Mouse (Mus musculus): Measurements from ENCODE around the gene Ccne1. TPM values are rescaled to one million over a fixed set of nuclear protein-coding genes. Genes with fewer than 3 reads are reported as not detected.

Ccne1 gene
- 17.6 and 23.0 TPM in 2 replicates for polyA plus RNA-seq (2012; rRNA removed)

DNA sequence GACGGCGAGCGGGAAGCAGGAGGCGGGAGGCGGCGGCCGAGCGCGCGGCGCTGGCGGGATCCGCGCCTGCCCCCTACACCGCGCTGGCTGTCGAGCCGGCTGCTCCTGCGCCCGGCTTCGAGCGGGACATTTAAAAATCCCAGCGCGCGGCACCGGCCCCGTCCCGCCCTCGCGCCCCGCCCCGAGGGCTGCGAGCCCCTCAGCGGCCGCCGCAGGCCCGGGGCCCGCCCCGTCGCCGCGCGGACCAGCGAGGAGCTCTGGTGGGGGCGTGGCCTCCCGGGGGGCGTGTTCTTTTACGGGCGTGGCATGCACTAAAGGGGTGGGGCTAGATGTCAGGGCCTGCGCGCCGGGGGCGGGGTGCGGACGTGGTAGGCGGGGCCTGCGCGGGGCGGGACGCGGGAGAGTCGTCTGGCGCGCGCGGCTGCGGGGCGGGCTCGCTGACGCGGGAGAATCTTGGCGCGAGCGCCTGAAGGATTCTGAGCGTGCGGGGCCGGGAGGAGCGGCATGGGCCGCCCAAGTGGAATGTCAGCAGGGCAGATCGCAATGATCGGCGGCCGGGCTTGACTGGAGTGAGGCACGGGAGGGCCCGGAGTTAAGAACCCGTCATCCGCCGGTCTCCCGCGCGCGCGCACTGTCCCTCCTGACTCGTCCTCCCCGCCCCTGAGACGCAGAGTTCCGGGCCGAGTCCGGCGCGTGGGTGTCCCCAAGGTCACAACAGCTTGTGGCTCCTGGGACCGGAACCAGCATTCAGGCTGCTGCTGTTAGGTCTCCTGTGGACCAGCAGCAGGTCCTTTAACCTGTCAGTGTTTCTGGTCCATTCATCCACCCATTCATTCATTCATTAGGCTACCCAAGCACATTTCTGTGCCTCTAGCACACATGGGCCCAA is at the start of gene Ccne1:
Gene Ccne1, minus strand, starts transcription at position 164 of the 889 bp plus-strand sequence.

Other genes with a start within 250 kb of the Ccne1 start
- 25.6 and 33.0 TPM in 2 replicates for gene Uri1, start 84.0 kb downstream of the Ccne1 start, polyA plus RNA-seq (2012; rRNA removed)
- 13.2 and 16.3 TPM in 2 replicates for gene 1600014C10Rik, start 75.7 kb upstream of the Ccne1 start, polyA plus RNA-seq (2012; rRNA removed)
- gene Plekhf1, start 120.5 kb upstream of the Ccne1 start, polyA plus RNA-seq (2012; rRNA removed): 0.90 and 1.2 TPM in 2 replicates
- 59.6 and 64.4 TPM in 2 replicates for gene Pop4, start 163.9 kb upstream of the Ccne1 start, polyA plus RNA-seq (2012; rRNA removed)